ENCODE assay signal across 18 mouse cellular contexts in genomic region chr16:18554721-18555120, GRCm38 (mm10). TPM values are rescaled to one million over a fixed set of nuclear protein-coding genes. Genes with fewer than 3 reads are reported as not detected.
DNase-seq lines count a peak whose midpoint lies in the region; ATAC-seq and TF ChIP-seq lines count a peak whose summit lies in the region.
"Had no signal": no experiment of that assay in that cellular context is flagged by ENCODE, and none has a peak within 500 bp of the region (broad histone marks: within the 10 kb centered on the region; RNA-seq: fewer than 3 reads in every experiment).

No protein-coding gene starts in this region.

- no peak overlapping the region for H3K4me2 ChIP-seq in kidney, embryonic 14.5 days (replicated peaks; ENCODE audit: low read depth, low read length)
- H3K4me2 ChIP-seq in limb, embryonic 12.5 days: peak overlapping the region; percentile 32
- H3K4me2 ChIP-seq: heart, embryonic 11.5 days; hindbrain, embryonic 14.5 days; liver, embryonic 15.5 days had no signal

- no peaks in the 10 kb centered on the region for H3K36me3 ChIP-seq in kidney, embryonic 14.5 days (ENCODE audit: control insufficient read depth, insufficient read depth, low read length)
- peaks cover 3% of the 10 kb centered on the region; the same call in 1 of the 2 replicates for H3K36me3 ChIP-seq in embryonic facial prominence, embryonic 10.5 days (replicated peaks)
- H3K36me3 ChIP-seq in limb, embryonic 12.5 days: peaks cover 5% of the 10 kb centered on the region; the same call in 1 of the 2 replicates
- H3K36me3 ChIP-seq: liver, embryonic 15.5 days; midbrain, embryonic 10.5 days had no signal

- intact Hi-C loops in left cerebral cortex, adult 2 months (cut with DNase I): no loop called here

- no peaks in the 10 kb centered on the region for H3K27me3 ChIP-seq in kidney, embryonic 14.5 days (ENCODE audit: control insufficient read depth, insufficient read depth, low read length)
- H3K27me3 ChIP-seq in embryonic facial prominence, embryonic 10.5 days (replicated peaks; ENCODE audit: low read depth, poor library complexity, severe bottlenecking): peaks cover 11% of the 10 kb centered on the region
- 0 out of 2 replicates have a peak, but pooled peaks cover 7% of the 10 kb centered on the region for H3K27me3 ChIP-seq in limb, embryonic 12.5 days
- H3K27me3 ChIP-seq: liver, embryonic 15.5 days; Patski had no signal

- peaks cover 21% of the 10 kb centered on the region for H3K4me1 ChIP-seq in kidney, embryonic 14.5 days (ENCODE audit: control insufficient read depth, insufficient read depth, low read length)
- H3K4me1 ChIP-seq in embryonic facial prominence, embryonic 10.5 days: peaks cover 68% of the 10 kb centered on the region
- H3K4me1 ChIP-seq in limb, embryonic 12.5 days (replicated peaks): peaks cover 45% of the 10 kb centered on the region
- H3K4me1 ChIP-seq: liver, embryonic 15.5 days had no signal

- H3K27ac ChIP-seq in kidney, embryonic 14.5 days (ENCODE audit: low read depth, low read length): no peak overlapping the region
- H3K27ac ChIP-seq in embryonic facial prominence, embryonic 10.5 days (replicated peaks): peak overlapping the region; percentile 83
- peak overlapping the region; percentile 89 for H3K27ac ChIP-seq in limb, embryonic 12.5 days
- H3K27ac ChIP-seq in left cerebral cortex, adult 2 months: no peak overlapping the region
- H3K27ac ChIP-seq: hindbrain, embryonic 14.5 days; liver, embryonic 15.5 days; macrophage; midbrain, embryonic 10.5 days had no signal

- no peak for TF ChIP-seq CTCF in left cerebral cortex, adult 2 months (IDR thresholded peaks at IDR 0.05)

- ATAC-seq in kidney, embryonic 14.5 days (ENCODE audit: low FRiP score, low TSS enrichment): no peak
- ATAC-seq in limb, embryonic 12.5 days (ENCODE audit: insufficient number of reproducible peaks, insufficient read depth, low FRiP score, low TSS enrichment, low read depth): peak; percentile 43; the same call in 1 of the 2 replicates
- ATAC-seq: forebrain, embryonic 14.5 days; Patski had no signal

- no peak overlapping the region for H3K9ac ChIP-seq in kidney, embryonic 14.5 days (ENCODE audit: low read depth, low read length)
- no peak overlapping the region for H3K9ac ChIP-seq in limb, embryonic 12.5 days (replicated peaks)
- H3K9ac ChIP-seq: hindbrain, embryonic 14.5 days; liver, embryonic 15.5 days had no signal

- H3K4me3 ChIP-seq in kidney, embryonic 14.5 days (ENCODE audit: low read length): no peak overlapping the region
- peak overlapping the region; percentile 16; the same call in 1 of the 2 replicates for H3K4me3 ChIP-seq in embryonic facial prominence, embryonic 10.5 days
- H3K4me3 ChIP-seq in limb, embryonic 12.5 days (replicated peaks): no peak overlapping the region
- H3K4me3 ChIP-seq in left cerebral cortex, adult 2 months: no peak overlapping the region
- H3K4me3 ChIP-seq: erythroblast, embryonic 14.5 days; liver, embryonic 15.5 days; midbrain, embryonic 10.5 days had no signal

- peak; percentile 30 for DNase-seq in kidney, postnatal 10 days
- DNase-seq in NIH3T3 (ENCODE audit: low read depth): peak; percentile 62
- DNase-seq in embryonic facial prominence, embryonic 10.5 days (ENCODE audit: low spot score): peak; percentile 32
- DNase-seq in left cerebral cortex, adult 2 months (ENCODE audit: extremely low spot score in 1 of 2, low spot score in 2 of 2): no peak
- DNase-seq in c-Kit-positive CD71-positive TER-119-positive erythroid progenitor cells, embryonic 14.5 days (ENCODE audit: low spot score): no peak
- DNase-seq: adrenal gland, postnatal 10 days; cerebellum, adult 11-12 months; cerebellum, postnatal 14 days had no signal

- H3K9me3 ChIP-seq in kidney, embryonic 14.5 days (ENCODE audit: control insufficient read depth, low read length): no peaks in the 10 kb centered on the region
- H3K9me3 ChIP-seq in embryonic facial prominence, embryonic 10.5 days: no peaks in the 10 kb centered on the region
- no peaks in the 10 kb centered on the region for H3K9me3 ChIP-seq in limb, embryonic 12.5 days
- H3K9me3 ChIP-seq: liver, embryonic 15.5 days; midbrain, embryonic 10.5 days had no signal

- 39% methylated on average over 2 of the region's 2 CpGs for WGBS in kidney, embryonic 14.5 days
- WGBS in embryonic facial prominence, embryonic 10.5 days: 41% methylated on average over 2 of the region's 2 CpGs
- 16% methylated on average over 2 of the region's 2 CpGs for WGBS in limb, embryonic 12.5 days

RNA-seq across cellular contexts. Expression of gene Tbx1, which starts 35.8 kb away (rescaled TPM):
- polyA plus RNA-seq in kidney, embryonic 14.5 days (2014; fragmentation: Nextera tagmentation; extraction: Ambion mirVana): 0.61 and 0.63 TPM in 2 replicates
- polyA plus RNA-seq in embryonic facial prominence, embryonic 10.5 days (2016; fragmentation: Nextera tagmentation; extraction: Ambion mirVana): 8.1 and 9.5 TPM in 2 replicates
- 9.4 and 11.2 TPM in 2 replicates for polyA plus RNA-seq in limb, embryonic 12.5 days (2016; fragmentation: Nextera tagmentation; extraction: Ambion mirVana)
- 1 to 10 TPM; 1.1 to 2.0 TPM for total RNA-seq in left cerebral cortex, adult 2 months (2021)
- polyA plus RNA-seq: erythroblast, embryonic 14.5 days; macrophage had no signal

RNA-seq across cellular contexts. Expression of gene Rtl10, which starts 56.0 kb away (rescaled TPM):
- polyA plus RNA-seq in kidney, embryonic 14.5 days (2014; fragmentation: Nextera tagmentation; extraction: Ambion mirVana): 1.9 and 3.0 TPM in 2 replicates
- 3.8 and 4.1 TPM in 2 replicates for polyA plus RNA-seq in embryonic facial prominence, embryonic 10.5 days (2016; fragmentation: Nextera tagmentation; extraction: Ambion mirVana)
- polyA plus RNA-seq in limb, embryonic 12.5 days (2016; fragmentation: Nextera tagmentation; extraction: Ambion mirVana): 4.2 and 5.1 TPM in 2 replicates
- total RNA-seq in left cerebral cortex, adult 2 months (2021): 10 to 100 TPM in 1 of 2 experiments, 1 to 10 TPM in 1; 7.1 to 10.7 TPM
- polyA plus RNA-seq: macrophage had no signal

RNA-seq across cellular contexts. Expression of gene Gnb1l, which starts 56.2 kb away (rescaled TPM):
- 16.3 and 18.0 TPM in 2 replicates for polyA plus RNA-seq in kidney, embryonic 14.5 days (2014; fragmentation: Nextera tagmentation; extraction: Ambion mirVana)
- polyA plus RNA-seq in embryonic facial prominence, embryonic 10.5 days (2016; fragmentation: Nextera tagmentation; extraction: Ambion mirVana): 17.9 and 19.1 TPM in 2 replicates
- polyA plus RNA-seq in limb, embryonic 12.5 days (2016; fragmentation: Nextera tagmentation; extraction: Ambion mirVana): 18.4 and 19.4 TPM in 2 replicates
- 1 to 10 TPM; 6.0 to 6.5 TPM for total RNA-seq in left cerebral cortex, adult 2 months (2021)

Comparison
In these comparisons a context has a peak if more than half of its experiments do, and no peak if none do; other contexts are left out.
1. DNase-seq: peak in kidney, postnatal 10 days (single experiment), NIH3T3 (single experiment) and embryonic facial prominence, embryonic 10.5 days (single experiment); none in left cerebral cortex, adult 2 months (0 of 2) and c-Kit-positive CD71-positive TER-119-positive erythroid progenitor cells, embryonic 14.5 days (single experiment).
2. H3K27ac ChIP-seq: peak in embryonic facial prominence, embryonic 10.5 days (single experiment) and limb, embryonic 12.5 days (single experiment); none in kidney, embryonic 14.5 days (single experiment) and left cerebral cortex, adult 2 months (single experiment).